Mouse (Mus musculus) heart, embryonic 14.5 days (tissue): ENCODE results near the gene Spint1. TPM values are rescaled to one million over a fixed set of nuclear protein-coding genes. Genes with fewer than 3 reads are reported as not detected.

ENCODE experiments used
- ATAC-seq: fragments of 200-750 bp; cut with Nextera tagmentation; 2 replicates; pipeline ENCODE4 v1.8.0; 2017; ENCODE audit warnings: low read depth, moderate TSS enrichment; ENCODE audit not compliant: insufficient number of reproducible peaks, insufficient read depth, low FRiP score
- H3K27ac ChIP-seq, 2 experiments: fragments of 200-500 bp in 1 of 2; fragments of 300-500 bp in 1 of 2; sonication (generic) in 1 of 2; replicated peaks in 1 of 2; 2 replicates each; pipeline ENCODE4 v1.5.1; 2012 to 2014; ENCODE audit warnings: low read depth in 2 of 2, low read length in 2 of 2, control low read depth in 1 of 2, mild to moderate bottlenecking in 1 of 2, mixed read lengths in 1 of 2; ENCODE audit not compliant: control insufficient read depth in 1 of 2, insufficient read depth in 1 of 2
- H3K27me3 ChIP-seq: fragments of 300-500 bp; sonication (generic); 2 replicates; pipeline ENCODE4 v1.6.1; 2014; ENCODE audit warnings: mild to moderate bottlenecking, low read length, control low read depth; ENCODE audit not compliant: control insufficient read depth, insufficient read depth
- H3K36me3 ChIP-seq: fragments of 300-500 bp; sonication (generic); 2 replicates; pipeline ENCODE4 v1.6.1; 2014; ENCODE audit warnings: mild to moderate bottlenecking, control low read depth, low read length, mixed read lengths; ENCODE audit not compliant: control insufficient read depth, insufficient read depth
- H3K4me1 ChIP-seq, 2 experiments: fragments of 200-500 bp in 1 of 2; fragments of 300-500 bp in 1 of 2; sonication (generic) in 1 of 2; 2 replicates each; pipeline ENCODE4 v1.6.1; 2012 to 2014; ENCODE audit warnings: low read length in 2 of 2, control low read depth in 1 of 2, mixed read lengths in 1 of 2; ENCODE audit not compliant: control insufficient read depth in 2 of 2, insufficient read depth in 2 of 2
- H3K4me2 ChIP-seq: fragments of 300-500 bp; sonication (generic); 2 replicates; pipeline ENCODE4 v1.6.1; 2014; ENCODE audit warnings: mild to moderate bottlenecking, low read length
- H3K4me3 ChIP-seq, 2 experiments: fragments of 200-500 bp in 1 of 2; fragments of 300-500 bp in 1 of 2; sonication (generic) in 1 of 2; 2 replicates each; pipeline ENCODE4 v1.5.1; 2012 to 2014; ENCODE audit warnings: low read length in 2 of 2, mild to moderate bottlenecking in 2 of 2, control low read depth in 1 of 2, low read depth in 1 of 2, moderate library complexity in 1 of 2; ENCODE audit not compliant: control insufficient read depth in 1 of 2, insufficient read depth in 1 of 2
- H3K9ac ChIP-seq: fragments of 300-500 bp; sonication (generic); 2 replicates; pipeline ENCODE4 v1.6.1; 2014; ENCODE audit warnings: mild to moderate bottlenecking, low read length
- H3K9me3 ChIP-seq: fragments of 300-500 bp; sonication (generic); 2 replicates; pipeline ENCODE4 v1.6.1; 2016; ENCODE audit warnings: low read length, control low read depth; ENCODE audit not compliant: control insufficient read depth
- WGBS: fragments of 180-500 bp; shearing (Covaris S2); extraction: QIAGEN DNeasy Blood & Tissue Kit; methylation state at CpG from one replicate; pipeline ENCODE4 v1.1.7; 2014; 5-methylcytosine and 5-hydroxymethylcytosine counted together
- polyA plus RNA-seq: library from polyadenylated mRNA; unstranded; fragments of >200 nt; fragmentation: Nextera tagmentation; extraction: Ambion mirVana; gene quantifications from 2 replicates; pipeline ENCODE4 v1.2.1, GENCODE M21; 2014

Gene Spint1
- polyA plus RNA-seq, 1 experiment from 2014 or later = 0.38 TPM

- Histone ChIP-seq H3K27ac (no peak overlapping the region), H3K9me3 (no peaks in the 10 kb centered on the region), H3K4me2 (no peak overlapping the region), H3K9ac (no peak overlapping the region), H3K27me3 (no peaks in the 10 kb centered on the region), H3K36me3 (no peaks in the 10 kb centered on the region), H3K4me3 (no peak overlapping the region), H3K4me1 (no peaks in the 10 kb centered on the region)
- 78% methylated on average over 9 of the region's 9 CpGs for WGBS
- no peak for ATAC-seq
Measured at GRCm38 (mm10) chr2:119247904-119248303, 10.7 kb downstream of the Spint1 start.

DNA sequence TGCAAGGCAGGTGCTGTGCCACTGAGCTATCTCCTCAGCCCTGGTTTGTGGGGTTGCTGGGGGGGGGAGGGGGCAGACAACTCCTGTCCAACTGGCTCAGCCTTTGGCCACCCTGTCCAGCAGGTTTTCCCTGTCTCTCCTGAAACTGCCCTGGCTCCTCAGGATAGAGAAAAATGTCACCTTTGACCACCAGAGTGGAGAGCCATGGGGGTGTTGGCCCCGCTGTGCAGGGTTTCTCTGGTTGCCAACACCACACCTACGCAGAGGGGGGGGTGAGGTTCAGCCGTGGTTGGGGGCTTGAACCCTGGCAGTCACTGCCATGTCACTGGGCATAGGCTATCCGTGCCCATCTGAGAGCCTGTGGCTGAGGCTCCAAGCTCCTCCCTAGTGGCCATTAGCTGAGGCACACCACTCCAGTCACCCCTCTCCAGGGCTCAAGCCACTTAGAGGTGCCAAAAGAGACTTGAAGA lies 12.5 kb downstream of the Spint1 start:
- peaks cover 7% of the 10 kb centered on the region; the same call in 1 of the 2 replicates for H3K27me3 ChIP-seq
- no peaks in the 10 kb centered on the region for H3K36me3 ChIP-seq
- H3K4me3 ChIP-seq = no peak overlapping the region
- no peak overlapping the region for H3K27ac ChIP-seq
- no peak overlapping the region for H3K9ac ChIP-seq
- 65% methylated on average over 4 of the region's 4 CpGs for WGBS
- H3K4me2 ChIP-seq = no peak overlapping the region
- ATAC-seq = no peak
- H3K9me3 ChIP-seq = no peaks in the 10 kb centered on the region
- H3K4me1 ChIP-seq = no peaks in the 10 kb centered on the region

- 63% methylated on average over 5 of the region's 5 CpGs for WGBS
- no peak for ATAC-seq
- Histone ChIP-seq H3K27ac (no peak overlapping the region), H3K36me3 (no peaks in the 10 kb centered on the region), H3K27me3 (peaks cover 14% of the 10 kb centered on the region), H3K9ac (no peak overlapping the region), H3K9me3 (no peaks in the 10 kb centered on the region), H3K4me3 (no peak overlapping the region), H3K4me1 (no peaks in the 10 kb centered on the region), H3K4me2 (peak overlapping the region; percentile 53; the same call in 1 of the 2 replicates)
Measured at GRCm38 (mm10) chr2:119250377-119250776, 13.2 kb downstream of the Spint1 start.

DNA sequence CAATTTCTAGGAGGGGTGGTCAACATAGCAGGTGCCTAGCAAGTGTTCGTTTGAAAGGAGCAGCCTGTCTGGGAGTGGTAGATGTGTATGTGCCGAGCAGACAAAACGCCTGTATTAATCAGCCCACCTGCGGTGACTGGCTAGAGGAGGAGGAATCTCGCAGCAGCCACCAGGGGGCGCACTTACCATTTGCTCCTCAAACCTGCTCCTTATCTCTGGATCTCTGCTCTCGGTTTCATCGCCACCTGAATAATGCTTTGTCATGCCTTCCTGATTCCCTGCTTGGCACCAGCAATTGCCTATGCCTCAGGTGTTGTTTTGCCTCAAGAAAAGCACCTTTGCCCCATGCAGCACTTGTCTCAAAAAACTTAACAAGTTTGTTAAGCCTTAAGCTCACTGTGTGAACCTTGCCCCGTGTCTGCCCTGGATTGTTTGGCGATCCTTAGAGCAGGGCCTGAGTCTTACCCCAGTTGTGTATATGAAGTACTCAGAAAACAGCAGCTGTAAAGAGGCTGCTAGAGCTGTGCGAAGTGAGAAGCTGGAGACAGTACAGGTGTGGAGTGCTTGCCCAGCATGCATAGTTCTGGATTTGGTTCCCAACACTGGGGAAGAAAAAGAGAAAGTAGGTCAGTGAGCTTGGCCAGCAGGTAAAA lies 13.8 kb downstream of the Spint1 start:
- no peak overlapping the region for H3K4me3 ChIP-seq
- no peaks in the 10 kb centered on the region for H3K36me3 ChIP-seq
- no peak for ATAC-seq
- no peaks in the 10 kb centered on the region for H3K4me1 ChIP-seq
- no peaks in the 10 kb centered on the region for H3K9me3 ChIP-seq
- WGBS = 11% methylated on average over 11 of the region's 11 CpGs
- H3K9ac ChIP-seq = no peak overlapping the region
- H3K4me2 ChIP-seq = peak overlapping the region; percentile 53
- no peak overlapping the region for H3K27ac ChIP-seq
- H3K27me3 ChIP-seq = peaks cover 18% of the 10 kb centered on the region

DNA sequence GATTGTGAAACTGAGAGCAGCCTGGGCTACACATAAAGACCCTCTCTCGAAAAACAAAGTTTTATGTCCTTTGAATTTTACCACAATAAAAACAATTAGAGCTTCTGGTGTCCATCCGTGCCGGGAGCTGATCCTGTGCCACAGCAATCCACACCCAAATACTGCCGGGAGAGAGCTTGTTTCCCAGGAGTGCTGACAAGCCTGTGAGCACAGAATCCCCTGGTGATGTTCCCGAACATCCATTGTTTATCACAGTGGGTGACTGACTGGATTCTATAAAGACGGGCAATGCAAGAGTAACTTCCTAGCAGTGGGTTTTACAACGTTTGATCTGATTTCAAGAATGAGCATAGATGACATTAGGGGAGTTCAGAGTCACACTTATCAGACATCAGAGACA lies 17.8 kb downstream of the Spint1 start:
- Histone ChIP-seq H3K27ac (no peak overlapping the region), H3K36me3 (no peaks in the 10 kb centered on the region), H3K27me3 (peaks cover 18% of the 10 kb centered on the region), H3K9me3 (no peaks in the 10 kb centered on the region), H3K4me2 (no peak overlapping the region), H3K4me3 (no peak overlapping the region), H3K4me1 (no peaks in the 10 kb centered on the region), H3K9ac (no peak overlapping the region)
- ATAC-seq = no peak
- WGBS = 20% methylated on average over 7 of the region's 7 CpGs

DNA sequence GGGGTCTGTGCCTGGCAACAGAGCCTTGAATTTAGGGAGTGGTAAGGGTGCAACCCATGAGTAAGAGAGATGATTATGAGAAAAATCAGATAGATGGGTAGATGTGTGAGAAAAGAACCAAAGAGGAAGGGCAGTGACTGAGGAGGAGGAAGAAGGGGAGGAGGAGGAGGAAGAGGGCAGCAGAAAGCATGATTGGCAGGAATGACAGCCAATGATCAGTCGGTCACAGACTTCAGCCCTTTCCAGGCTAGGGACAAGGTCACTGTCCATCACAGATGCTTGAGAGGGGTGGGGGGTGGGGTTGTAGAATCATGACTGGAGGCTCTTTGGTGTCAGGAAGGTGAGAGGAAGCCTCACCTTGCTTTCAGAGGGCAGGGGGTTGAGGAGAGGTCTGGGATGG lies 23.4 kb downstream of the Spint1 start:
- Histone ChIP-seq H3K4me1 (peaks cover 4 to 8% of the 10 kb centered on the region in 2 experiments; a peak in 3 of 4 replicates), H3K27ac (no peak overlapping the region), H3K9me3 (no peaks in the 10 kb centered on the region), H3K36me3 (no peaks in the 10 kb centered on the region), H3K27me3 (peaks cover 2% of the 10 kb centered on the region), H3K4me3 (no peak overlapping the region), H3K4me2 (no peak overlapping the region), H3K9ac (no peak overlapping the region)
- WGBS = 69% methylated on average over 1 of the region's 1 CpGs
- ATAC-seq = no peak

DNA sequence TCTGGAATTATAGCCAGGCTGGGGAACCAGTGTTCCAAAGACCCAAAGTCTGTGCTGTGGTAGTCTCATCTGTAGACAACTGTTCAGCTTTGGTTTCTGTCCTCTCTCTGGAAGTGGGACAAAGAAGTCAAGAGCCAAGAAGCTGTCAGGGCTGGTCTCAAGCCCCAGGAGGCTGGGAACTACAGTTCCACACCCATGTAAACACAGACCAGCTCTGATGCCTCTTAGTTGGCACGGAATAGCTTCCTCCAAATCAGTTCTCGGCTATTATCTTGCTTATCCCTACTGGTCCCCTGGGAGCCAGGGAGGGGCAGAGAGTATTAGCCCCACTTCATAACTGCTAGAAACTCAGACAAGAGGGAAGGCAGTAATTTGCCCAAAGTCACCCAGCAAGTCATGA lies 24.2 kb downstream of the Spint1 start:
- no peaks in the 10 kb centered on the region for H3K27me3 ChIP-seq
- no peak for ATAC-seq

DNA sequence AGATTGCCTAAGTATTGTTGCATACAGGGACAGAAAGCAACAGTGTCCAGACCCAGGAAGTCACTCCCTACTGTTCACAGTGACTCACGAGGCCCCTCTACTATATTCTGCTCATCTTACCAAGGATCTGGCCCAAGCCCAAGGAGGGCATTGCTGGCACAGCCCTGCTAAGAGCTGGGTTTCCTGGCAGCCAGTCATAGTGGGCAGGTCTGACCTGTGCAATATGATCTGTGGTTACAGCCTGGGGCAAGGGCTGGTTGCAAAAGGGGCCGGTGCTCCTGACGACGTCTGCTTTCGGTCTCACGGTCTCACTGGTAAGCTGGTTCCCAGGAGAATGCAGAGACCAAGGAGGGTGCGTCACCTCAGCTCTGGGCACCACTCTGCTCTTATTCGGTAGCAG lies 25.8 kb downstream of the Spint1 start:
- Histone ChIP-seq H3K4me1 (peaks cover 4 to 8% of the 10 kb centered on the region in 2 experiments; a peak in 3 of 4 replicates), H3K27ac (no peak overlapping the region), H3K9me3 (no peaks in the 10 kb centered on the region), H3K36me3 (no peaks in the 10 kb centered on the region), H3K4me3 (no peak overlapping the region), H3K4me2 (peak overlapping the region; percentile 16), H3K9ac (no peak overlapping the region), H3K27me3 (no peaks in the 10 kb centered on the region)
- ATAC-seq = no peak
- 34% methylated on average over 8 of the region's 8 CpGs for WGBS

More for the DNA sequence above, 24.2 kb downstream of the Spint1 start:
- Histone ChIP-seq H3K36me3 (no peaks in the 10 kb centered on the region), H3K9me3 (no peaks in the 10 kb centered on the region), H3K9ac (no peak overlapping the region), H3K4me2 (no peak overlapping the region), H3K4me1 (peaks cover 4 to 8% of the 10 kb centered on the region in 2 experiments; a peak in 3 of 4 replicates), H3K27ac (no peak overlapping the region), H3K4me3 (no peak overlapping the region)
- 36% methylated on average over 2 of the region's 2 CpGs for WGBS
